Mouse (Mus musculus) E14TG2a.4 (cell line): ENCODE measurements around the gene Farp2.
"Not testable (repeated sequence)": the region's sequence is repeated elsewhere in the genome, so short reads cannot be mapped to it uniquely, and the experiment has no call there.

ENCODE experiments used
- H3K27me3 ChIP-seq: 2 replicates; pipeline ENCODE4 v1.6.1; 2014; ENCODE audit warnings: low read length, control low read depth; ENCODE audit not compliant: insufficient read depth
- H3K36me3 ChIP-seq: 2 replicates; pipeline ENCODE4 v1.6.1; 2014; ENCODE audit warnings: low read length, control low read depth; ENCODE audit not compliant: insufficient read depth
- H3K4me1 ChIP-seq: replicated peaks from 2 replicates; pipeline ENCODE4 v1.6.1; 2014; ENCODE audit warnings: low read depth, low read length, control low read depth
- H3K4me3 ChIP-seq: replicated peaks from 2 replicates; pipeline ENCODE4 v1.5.1; 2014; ENCODE audit warnings: mild to moderate bottlenecking, low read length
- H3K9me3 ChIP-seq: 2 replicates; pipeline ENCODE4 v1.6.1; 2014; ENCODE audit warnings: low read length, control low read depth
- CTCF ChIP-seq: conservative IDR thresholded peaks from 2 replicates; pipeline ENCODE4 v1.5.1; 2014; ENCODE audit warnings: low read length
- NANOG ChIP-seq: IDR thresholded peaks from 2 replicates; pipeline ENCODE4 v1.6.1; 2014; ENCODE audit warnings: borderline replicate concordance, low read length, mixed read lengths
- POU5F1 ChIP-seq: IDR thresholded peaks from 2 replicates; pipeline ENCODE4 v1.6.1; 2014; ENCODE audit warnings: low read length, borderline replicate concordance

Farp2 gene

GRCm38 (mm10) chr1:93656325-93657024 is 144.6 kb downstream of the Farp2 start:
- Histone ChIP-seq H3K4me1 (peaks cover 13% of the 10 kb centered on the region; the same call in 1 of the 2 replicates), H3K4me3 (no peak overlapping the region), H3K9me3 (no peaks in the 10 kb centered on the region), H3K36me3 (no peaks in the 10 kb centered on the region), H3K27me3 (peaks cover 17% of the 10 kb centered on the region)
- TF ChIP-seq POU5F1, result no peak
- no peak for TF ChIP-seq CTCF
- TF ChIP-seq NANOG, result no peak

- Histone ChIP-seq H3K9me3 (no peaks in the 10 kb centered on the region), H3K4me1 (peaks cover 13% of the 10 kb centered on the region; the same call in 1 of the 2 replicates), H3K4me3 (no peak overlapping the region), H3K36me3 (no peaks in the 10 kb centered on the region), H3K27me3 (peaks cover 17% of the 10 kb centered on the region)
- TF ChIP-seq NANOG (no peak), CTCF (no peak), POU5F1 (no peak)
Observed at GRCm38 (mm10) chr1:93657025-93657360, 145.1 kb downstream of the Farp2 start.

GRCm38 (mm10) chr1:93658559-93658958 is 146.7 kb downstream of the Farp2 start, which contains the start of gene Stk25:
Gene Stk25, minus strand, starts transcription at chr1:93658659.
- H3K36me3 ChIP-seq, H3K9me3 ChIP-seq, H3K4me3 ChIP-seq: not testable (repeated sequence)
- Histone ChIP-seq H3K27me3 (peaks cover 13% of the 10 kb centered on the region), H3K4me1 (peaks cover 13% of the 10 kb centered on the region; the same call in 1 of the 2 replicates)

GRCm38 (mm10) chr1:93667760-93668400 is 156.0 kb downstream of the Farp2 start:
- no peak for TF ChIP-seq CTCF
- no peak for TF ChIP-seq NANOG
- no peak for TF ChIP-seq POU5F1
- Histone ChIP-seq H3K36me3 (no peaks in the 10 kb centered on the region), H3K4me1 (peaks cover 47% of the 10 kb centered on the region), H3K4me3 (peak overlapping the region; percentile 68), H3K9me3 (no peaks in the 10 kb centered on the region), H3K27me3 (peaks cover 11% of the 10 kb centered on the region; the same call in 1 of the 2 replicates)

GRCm38 (mm10) chr1:93668791-93669548 is 157.1 kb downstream of the Farp2 start:
- Histone ChIP-seq H3K9me3 (no peaks in the 10 kb centered on the region), H3K27me3 (peaks cover 11% of the 10 kb centered on the region; the same call in 1 of the 2 replicates), H3K36me3 (no peaks in the 10 kb centered on the region), H3K4me1 (peaks cover 55% of the 10 kb centered on the region), H3K4me3 (peak overlapping the region; percentile 68)
- TF ChIP-seq CTCF (peak; percentile 27; the same call in 1 of the 2 replicates), NANOG (no peak)

GRCm38 (mm10) chr1:93669941-93670340 is 158.1 kb downstream of the Farp2 start:
- H3K4me3 ChIP-seq, result no peak overlapping the region
- TF ChIP-seq POU5F1 (no peak), NANOG (no peak), CTCF (no peak)
- H3K36me3 ChIP-seq, result no peaks in the 10 kb centered on the region
- H3K27me3 ChIP-seq, result peaks cover 11% of the 10 kb centered on the region; the same call in 1 of the 2 replicates
- H3K4me1 ChIP-seq, result peaks cover 53% of the 10 kb centered on the region
- H3K9me3 ChIP-seq, result no peaks in the 10 kb centered on the region
